Comparison of ENCODE assay signal across 17 mouse cellular contexts in the genomic region with DNA sequence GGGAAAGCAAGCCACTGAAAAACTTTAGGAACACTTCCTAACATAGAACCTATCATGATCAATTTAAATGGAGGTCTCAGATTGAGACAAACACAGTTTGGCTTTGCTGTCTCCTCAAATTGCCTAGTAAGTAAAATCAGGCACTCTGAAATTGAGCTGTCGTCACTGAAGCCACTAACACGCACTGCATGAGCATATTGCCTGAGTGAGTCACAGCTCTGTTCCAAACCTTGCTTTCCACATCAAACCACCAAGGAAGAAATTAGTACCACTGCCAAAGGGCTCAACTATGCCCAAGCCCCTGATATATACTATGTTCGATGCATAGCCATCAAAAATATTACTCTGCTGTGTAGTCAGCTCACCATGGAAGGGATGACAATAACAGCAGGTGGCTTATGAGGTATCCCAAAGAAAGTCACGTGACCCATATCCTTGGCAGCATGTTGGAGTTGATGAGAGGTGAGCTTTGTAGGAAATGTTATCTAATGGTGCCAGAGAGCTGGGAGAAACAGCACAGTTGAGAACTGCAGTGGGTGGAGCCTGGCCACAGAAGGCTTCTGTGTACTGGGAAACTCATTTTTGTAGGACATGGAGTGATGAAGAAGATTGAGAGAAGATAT.
DNase-seq lines count a peak whose midpoint lies in the region; ATAC-seq lines count a peak whose summit lies in the region.
"Had no signal": no experiment of that assay in that cellular context is flagged by ENCODE, and none has a peak within 500 bp of the region (broad histone marks: within the 10 kb centered on the region; RNA-seq: fewer than 3 reads in every experiment).

No protein-coding gene starts in this region.

- no peak overlapping the region for H3K27ac ChIP-seq in liver, embryonic 16.5 days (ENCODE audit: low read length)
- H3K27ac ChIP-seq: heart, embryonic 15.5 days; limb, embryonic 12.5 days; midbrain, embryonic 12.5 days had no signal

- WGBS in liver, embryonic 16.5 days (ENCODE audit: insufficient replicate concordance): 60% methylated on average over 4 of the region's 4 CpGs

- H3K4me1 ChIP-seq in liver, embryonic 16.5 days (ENCODE audit: control insufficient read depth, low read depth, low read length): no peaks in the 10 kb centered on the region
- H3K4me1 ChIP-seq: heart, embryonic 15.5 days; limb, embryonic 12.5 days; midbrain, embryonic 12.5 days had no signal

- DNase-seq in right cerebral cortex, adult 18-20 months: peak; percentile 42
- no peak for DNase-seq in right cerebral cortex, postnatal 4 days
- peak; percentile 39 for DNase-seq in cerebellum, adult 8-10 months
- peak; percentile 14 for DNase-seq in fibroblast of lung, adult 2 months (ENCODE audit: low read depth)
- DNase-seq in adrenal gland, postnatal 10 days: no peak
- DNase-seq in c-Kit-positive CD71-positive TER-119-positive erythroid progenitor cells, embryonic 14.5 days (ENCODE audit: low spot score): no peak
- DNase-seq in thymus, postnatal 4 days: no peak
- DNase-seq: kidney, adult 8-10 months; lung, postnatal 10 days; spleen, adult 18-20 months had no signal

- no peak overlapping the region for H3K4me3 ChIP-seq in liver, embryonic 16.5 days (ENCODE audit: low read depth, low read length)
- H3K4me3 ChIP-seq: erythroblast, embryonic 14.5 days; heart, embryonic 15.5 days; limb, embryonic 12.5 days; midbrain, embryonic 12.5 days had no signal

- no peaks in the 10 kb centered on the region for H3K36me3 ChIP-seq in liver, embryonic 16.5 days (ENCODE audit: control insufficient read depth, insufficient read depth)
- H3K36me3 ChIP-seq: heart, embryonic 15.5 days; limb, embryonic 12.5 days; midbrain, embryonic 12.5 days had no signal

- no peak overlapping the region for H3K4me2 ChIP-seq in liver, embryonic 16.5 days (ENCODE audit: low read depth, low read length)
- H3K4me2 ChIP-seq: heart, embryonic 15.5 days; limb, embryonic 12.5 days; midbrain, embryonic 12.5 days had no signal

- peak; percentile 71 for ATAC-seq in liver, embryonic 16.5 days (ENCODE audit: low read depth)
- ATAC-seq: hindbrain, embryonic 16.5 days had no signal

- H3K27me3 ChIP-seq in liver, embryonic 16.5 days (ENCODE audit: control insufficient read depth, insufficient read depth, low read depth, low read length): no peaks in the 10 kb centered on the region
- H3K27me3 ChIP-seq: CH12.LX; heart, embryonic 15.5 days; limb, embryonic 12.5 days; midbrain, embryonic 12.5 days had no signal

- H3K9me3 ChIP-seq in liver, embryonic 16.5 days (replicated peaks; ENCODE audit: control insufficient read depth, low read length): no peaks in the 10 kb centered on the region
- H3K9me3 ChIP-seq: heart, embryonic 15.5 days; limb, embryonic 12.5 days; midbrain, embryonic 12.5 days had no signal

- no peak overlapping the region for H3K9ac ChIP-seq in liver, embryonic 16.5 days (ENCODE audit: low read depth, low read length)
- H3K9ac ChIP-seq: heart, embryonic 15.5 days; limb, embryonic 12.5 days; midbrain, embryonic 12.5 days had no signal

Comparison
In these comparisons a context has a peak if more than half of its experiments do, and no peak if none do; other contexts are left out.
1. DNase-seq: peak in right cerebral cortex, adult 18-20 months (single experiment), cerebellum, adult 8-10 months (single experiment) and fibroblast of lung, adult 2 months (single experiment); none in right cerebral cortex, postnatal 4 days (single experiment), adrenal gland, postnatal 10 days (single experiment), c-Kit-positive CD71-positive TER-119-positive erythroid progenitor cells, embryonic 14.5 days (single experiment) and thymus, postnatal 4 days (single experiment).